Mouse (Mus musculus): ENCODE results near the gene Map3k15.

Gene Map3k15

DNA sequence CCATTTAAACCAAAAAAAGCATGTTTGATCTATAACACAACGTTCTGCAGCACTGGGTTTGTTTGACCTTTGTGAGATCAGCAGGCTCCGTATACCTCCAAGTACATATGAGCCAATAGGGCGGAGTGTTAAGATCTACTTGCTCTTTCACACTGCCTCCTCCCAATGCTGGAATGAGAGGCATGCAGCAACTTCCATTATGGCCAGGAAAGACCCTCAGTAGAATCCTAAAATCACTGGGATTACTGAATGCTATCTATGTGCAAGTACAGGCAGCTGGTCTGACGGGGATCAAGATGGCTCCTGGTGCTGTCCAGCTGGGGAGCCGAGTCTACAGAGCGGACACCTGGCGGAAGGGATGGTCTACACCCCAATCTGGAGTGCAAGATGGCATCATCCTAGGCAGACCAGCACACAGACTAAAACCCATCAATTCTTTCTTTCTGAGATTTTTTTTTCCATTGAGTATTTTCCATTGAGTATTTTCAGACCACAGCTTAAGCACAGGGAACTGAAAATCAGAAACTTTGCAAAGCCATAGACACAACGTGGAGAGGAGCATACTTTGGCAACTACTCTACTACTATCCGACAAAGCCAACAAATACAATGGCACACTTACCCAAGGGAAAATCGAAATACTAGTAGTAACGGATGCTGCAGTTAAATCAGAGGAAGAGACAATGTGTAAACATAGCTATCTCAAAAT lies 146.1 kb downstream of the Map3k15 start:
- no peak for DNase-seq (ENCODE audit: low read depth, low spot score)

DNA sequence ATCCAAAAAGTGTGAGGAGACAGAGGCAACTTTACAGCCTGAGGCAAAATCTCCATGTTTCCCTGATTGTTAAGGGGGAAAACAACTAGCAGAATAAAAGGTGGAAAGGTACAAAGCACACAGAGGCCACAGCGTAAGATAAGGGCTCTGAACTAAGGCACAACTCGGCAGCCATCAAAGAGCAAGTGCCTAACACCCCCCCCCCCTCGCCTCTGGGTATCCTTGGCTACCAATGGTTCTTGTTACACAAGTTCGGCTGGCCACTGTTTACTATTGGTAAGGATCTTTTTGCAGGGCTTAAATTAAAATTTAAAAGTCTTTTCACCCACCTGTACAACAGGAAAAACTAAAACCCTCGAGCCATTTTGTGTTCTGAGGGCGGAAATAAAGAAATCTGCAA lies 147.5 kb downstream of the Map3k15 start:
- no peak for DNase-seq (ENCODE audit: low read depth, low spot score)

GRCm38 (mm10) chrX:160136153-160136552 lies 147.9 kb downstream of the Map3k15 start:
- no peak for DNase-seq (ENCODE audit: low read depth, low spot score)

GRCm38 (mm10) chrX:160137177-160137860 lies 149.1 kb downstream of the Map3k15 start:
- DNase-seq (ENCODE audit: low read depth, low spot score), result no peak

- peak; percentile 95 for DNase-seq (ENCODE audit: low read depth, low spot score)
Observed at GRCm38 (mm10) chrX:160137861-160138717, 149.9 kb downstream of the Map3k15 start, which contains the start of gene Pdha1. Gene Pdha1, minus strand, starts transcription at chrX:160138413.

- DNase-seq (ENCODE audit: low read depth, low spot score), result no peak
Observed at GRCm38 (mm10) chrX:160146806-160147205, 158.6 kb downstream of the Map3k15 start.

DNA sequence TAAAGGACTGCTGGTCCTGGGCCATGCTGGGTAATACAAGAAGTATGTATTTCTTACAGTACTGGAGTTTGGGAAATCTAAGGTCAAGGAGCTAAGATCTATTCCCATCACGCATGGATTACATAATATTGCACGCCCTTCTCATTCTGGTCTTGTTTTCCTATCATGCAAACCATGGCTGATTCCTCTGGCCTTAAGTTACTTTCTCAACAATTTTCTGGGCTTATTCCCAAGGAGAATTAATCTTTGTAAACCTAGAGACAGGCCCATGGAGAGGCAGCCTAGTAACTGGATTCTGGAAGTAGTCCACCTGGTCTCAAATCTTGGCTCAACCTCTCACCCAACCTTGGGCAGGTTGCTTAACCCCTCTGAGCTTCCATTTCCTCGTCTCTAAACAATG lies 159.2 kb downstream of the Map3k15 start:
- DNase-seq (ENCODE audit: low read depth, low spot score), result no peak

DNA sequence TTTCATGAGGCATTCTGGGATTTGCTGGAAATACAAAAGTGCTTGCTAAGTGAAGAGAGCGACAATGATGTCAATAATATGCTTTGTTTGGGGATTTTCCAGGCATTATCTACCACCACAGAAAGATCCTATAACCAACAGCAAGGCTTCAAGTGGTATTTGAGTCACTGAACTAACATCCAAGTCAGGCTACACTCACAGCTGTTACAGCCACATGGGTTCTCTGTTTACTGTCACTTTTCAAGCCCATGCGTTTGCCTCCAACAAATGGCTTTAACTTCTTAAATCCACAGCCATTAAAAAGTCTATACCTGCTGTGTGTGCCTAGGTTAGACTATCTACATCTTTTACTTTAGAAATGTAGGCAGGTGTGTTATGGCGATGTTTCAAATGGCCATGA lies 160.6 kb downstream of the Map3k15 start:
- no peak for DNase-seq (ENCODE audit: low read depth, low spot score)

DNA sequence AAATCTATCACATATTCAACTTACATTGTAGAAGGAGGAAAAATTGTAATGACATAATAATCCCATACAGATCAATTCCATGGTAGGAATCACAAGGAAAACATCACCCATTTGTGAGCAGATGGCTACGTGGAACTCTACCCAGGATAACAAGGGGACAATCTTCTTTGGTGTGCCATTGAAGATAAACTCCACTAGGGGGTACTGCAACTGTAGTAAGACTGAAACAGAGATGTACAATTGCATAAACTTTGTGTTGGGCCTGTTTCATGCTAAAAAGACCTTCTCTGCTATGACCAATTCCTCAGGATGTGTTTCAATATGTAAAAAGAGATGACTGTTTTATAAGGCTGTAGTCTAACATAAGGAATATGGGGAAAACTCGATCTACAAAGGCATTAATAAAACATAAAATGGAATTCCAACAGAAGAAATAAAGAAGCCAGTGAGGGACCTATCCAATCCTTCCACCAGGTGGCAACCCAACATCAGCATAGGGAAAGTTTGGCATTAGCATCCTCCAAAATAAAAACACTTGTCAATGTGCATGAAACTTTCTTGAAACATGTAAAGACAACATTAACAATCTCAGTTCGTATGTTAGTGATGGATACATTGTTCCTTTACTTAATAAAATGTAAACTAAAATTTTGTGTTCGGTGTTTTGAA lies 165.0 kb downstream of the Map3k15 start:
- DNase-seq (ENCODE audit: low read depth, low spot score), result peak; percentile 20

DNA sequence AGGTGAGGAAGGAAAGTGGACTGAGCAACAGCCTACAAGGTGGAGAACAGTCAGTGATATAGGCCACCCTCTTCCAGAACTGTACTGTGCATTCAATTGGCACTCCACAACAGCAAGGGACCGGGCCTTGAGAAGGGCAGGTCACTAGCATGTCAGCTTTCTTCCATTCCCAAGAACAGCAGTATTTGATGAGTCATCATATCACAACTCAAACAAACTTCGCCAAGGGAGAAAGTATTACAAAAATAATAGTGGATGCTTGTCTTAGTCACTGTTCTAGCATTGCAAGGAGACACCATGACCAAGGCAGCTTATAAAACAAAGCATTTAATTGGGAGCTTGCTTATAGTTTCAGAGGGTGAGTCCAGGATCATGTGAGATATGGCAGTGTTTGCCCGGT lies 176.0 kb downstream of the Map3k15 start:
- no peak for DNase-seq (ENCODE audit: low read depth, low spot score)

GRCm38 (mm10) chrX:160166246-160166985 lies 178.2 kb downstream of the Map3k15 start:
- DNase-seq (ENCODE audit: low read depth, low spot score), result no peak

DNA sequence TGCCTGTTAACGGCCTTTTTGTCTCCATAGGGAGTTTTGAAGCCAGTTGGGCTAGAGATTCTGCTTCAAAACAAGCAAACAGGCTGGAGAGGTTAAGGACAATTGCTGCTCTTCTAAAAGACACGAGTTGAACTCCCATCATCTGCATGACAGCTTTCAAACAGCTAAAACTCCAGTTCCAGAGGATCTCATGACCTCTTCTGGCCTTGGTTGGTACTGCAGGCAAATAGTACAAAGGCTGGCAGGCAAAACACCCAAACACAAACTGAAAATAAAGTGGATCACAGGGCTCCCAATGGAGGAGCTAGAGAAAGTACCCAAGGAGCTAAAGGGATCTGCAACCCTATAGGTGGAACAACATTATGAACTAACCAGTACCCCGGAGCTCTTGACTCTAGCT lies 181.9 kb downstream of the Map3k15 start:
- peak; percentile 66 for DNase-seq (ENCODE audit: low read depth, low spot score)
